Mouse (Mus musculus): ENCODE data around the gene Kcnk7. TPM values are rescaled to one million over a fixed set of nuclear protein-coding genes. Genes with fewer than 3 reads are reported as not detected.

The Kcnk7 gene
- polyA plus RNA-seq, 1 experiment: not detected

DNA sequence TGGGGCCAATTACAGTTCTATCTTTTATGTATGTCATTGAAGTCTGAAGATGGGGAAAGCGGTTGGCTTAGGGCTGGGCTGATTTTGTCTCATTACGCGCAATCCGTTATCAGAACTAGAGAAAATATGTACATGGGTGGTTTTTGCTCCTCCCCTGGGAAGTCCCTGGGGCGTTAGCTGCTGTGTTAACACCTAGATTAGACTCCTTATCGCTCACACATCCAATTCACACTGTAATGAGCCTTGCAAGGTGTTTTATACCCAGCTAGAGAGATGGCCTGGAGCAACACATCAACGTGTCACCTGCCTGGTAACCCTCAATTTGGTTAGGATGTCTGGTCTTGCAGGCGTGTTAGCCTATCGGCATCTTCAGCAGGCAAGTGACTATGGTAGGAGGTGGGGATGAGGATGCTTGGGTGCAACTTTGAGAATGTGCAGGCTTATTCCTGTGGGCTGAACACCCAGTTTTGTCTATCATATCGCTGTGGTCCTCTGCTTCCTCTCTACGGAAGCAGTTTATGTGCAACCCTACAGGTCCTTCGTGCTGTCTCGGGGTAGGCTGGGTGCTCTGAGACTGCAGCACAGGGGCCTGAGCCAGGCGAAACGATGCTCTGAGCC, 22.9 kb downstream of the Kcnk7 start:
- H3K27ac ChIP-seq (ENCODE audit: insufficient read depth, low read depth, low read length): no peak overlapping the region
- peaks cover 31% of the 10 kb centered on the region for H3K4me1 ChIP-seq (ENCODE audit: control insufficient read depth, insufficient read depth, low read length)
- peak overlapping the region; percentile 26 for H3K4me3 ChIP-seq (ENCODE audit: insufficient read depth, low read depth, low read length)
- TF ChIP-seq POLR2A (IDR thresholded peaks at IDR 0.05; ENCODE audit: insufficient read depth, low read depth, low read length) (no peak), CTCF (IDR thresholded peaks at IDR 0.05; ENCODE audit: insufficient read depth, low read depth, low read length) (no peak)
- 57% methylated on average over 15 of the region's 15 CpGs for WGBS

GRCm38 (mm10) chr19:5727701-5728100, 23.5 kb downstream of the Kcnk7 start:
- under 1% methylated on average over 14 of the region's 14 CpGs for WGBS
- TF ChIP-seq CTCF (IDR thresholded peaks at IDR 0.05; ENCODE audit: insufficient read depth, low read depth, low read length) (peak; percentile 97), POLR2A (IDR thresholded peaks at IDR 0.05; ENCODE audit: insufficient read depth, low read depth, low read length) (no peak)
- Histone ChIP-seq H3K27ac (ENCODE audit: insufficient read depth, low read depth, low read length) (no peak overlapping the region), H3K4me1 (ENCODE audit: control insufficient read depth, insufficient read depth, low read length) (peaks cover 31% of the 10 kb centered on the region), H3K4me3 (ENCODE audit: insufficient read depth, low read depth, low read length) (peak overlapping the region; percentile 70)

DNA sequence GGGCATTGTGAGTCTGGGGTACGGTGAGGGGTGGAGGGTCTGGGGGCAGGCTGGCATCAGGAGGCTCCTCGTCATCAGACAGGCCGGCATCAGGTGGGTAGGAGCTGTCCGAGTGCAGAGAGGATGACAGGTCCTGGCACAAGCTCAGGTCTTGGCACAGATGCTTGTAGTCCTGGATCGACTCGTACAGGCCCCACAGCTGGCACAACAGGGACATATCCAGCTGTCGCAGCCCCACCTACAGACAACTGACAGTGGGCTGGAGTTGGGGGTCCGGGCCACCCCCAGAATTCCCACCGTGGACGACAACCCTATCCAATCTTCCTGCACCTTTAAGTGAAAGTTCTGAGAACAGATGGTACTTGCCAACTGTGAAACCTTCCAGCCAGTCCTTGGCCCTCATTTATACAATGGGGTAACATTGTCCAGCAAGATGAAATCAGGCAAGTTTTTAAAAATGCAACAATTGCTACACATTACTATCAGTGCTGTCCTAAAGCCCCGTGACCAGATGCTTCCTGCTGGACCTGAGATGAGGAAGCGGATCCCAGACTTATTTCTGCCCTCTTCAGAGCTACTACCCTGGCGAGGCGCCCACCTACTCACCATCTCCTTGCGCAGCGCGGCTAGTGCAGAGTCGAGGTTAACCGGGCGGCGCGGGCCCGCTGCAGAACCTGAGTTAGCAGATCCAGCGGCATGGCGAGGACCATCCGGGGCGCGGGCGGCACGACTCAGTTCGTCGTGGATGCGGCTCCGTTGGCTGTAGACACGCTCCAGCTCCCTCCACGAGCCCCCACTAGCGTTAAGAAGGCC, 24.7 kb downstream of the Kcnk7 start:
- WGBS: 2% methylated on average over 37 of the region's 37 CpGs
- peaks cover 31% of the 10 kb centered on the region for H3K4me1 ChIP-seq (ENCODE audit: control insufficient read depth, insufficient read depth, low read length)

GRCm38 (mm10) chr19:5729444-5729815, 25.3 kb downstream of the Kcnk7 start, which contains the start of gene Fam89b:
TSS of gene Fam89b (minus strand) at chr19:5729653.
- TF ChIP-seq CTCF (IDR thresholded peaks at IDR 0.05; ENCODE audit: insufficient read depth, low read depth, low read length) (no peak), POLR2A (IDR thresholded peaks at IDR 0.05; ENCODE audit: insufficient read depth, low read depth, low read length) (peak; percentile 89)
- WGBS: under 1% methylated on average over 37 of the region's 37 CpGs
- peaks cover 31% of the 10 kb centered on the region for H3K4me1 ChIP-seq (ENCODE audit: control insufficient read depth, insufficient read depth, low read length)
- H3K4me3 ChIP-seq (ENCODE audit: insufficient read depth, low read depth, low read length): peak within 1 kb of the TSS; percentile 70
- H3K27ac ChIP-seq (ENCODE audit: insufficient read depth, low read depth, low read length): peak within 1 kb of the TSS; percentile 57

More for the DNA sequence above, 24.7 kb downstream of the Kcnk7 start:
- TF ChIP-seq POLR2A (IDR thresholded peaks at IDR 0.05; ENCODE audit: insufficient read depth, low read depth, low read length): no peak
- no peak for TF ChIP-seq CTCF (IDR thresholded peaks at IDR 0.05; ENCODE audit: insufficient read depth, low read depth, low read length)
- Histone ChIP-seq H3K4me3 (ENCODE audit: insufficient read depth, low read depth, low read length) (peak overlapping the region; percentile 70), H3K27ac (ENCODE audit: insufficient read depth, low read depth, low read length) (peak overlapping the region; percentile 57)

DNA sequence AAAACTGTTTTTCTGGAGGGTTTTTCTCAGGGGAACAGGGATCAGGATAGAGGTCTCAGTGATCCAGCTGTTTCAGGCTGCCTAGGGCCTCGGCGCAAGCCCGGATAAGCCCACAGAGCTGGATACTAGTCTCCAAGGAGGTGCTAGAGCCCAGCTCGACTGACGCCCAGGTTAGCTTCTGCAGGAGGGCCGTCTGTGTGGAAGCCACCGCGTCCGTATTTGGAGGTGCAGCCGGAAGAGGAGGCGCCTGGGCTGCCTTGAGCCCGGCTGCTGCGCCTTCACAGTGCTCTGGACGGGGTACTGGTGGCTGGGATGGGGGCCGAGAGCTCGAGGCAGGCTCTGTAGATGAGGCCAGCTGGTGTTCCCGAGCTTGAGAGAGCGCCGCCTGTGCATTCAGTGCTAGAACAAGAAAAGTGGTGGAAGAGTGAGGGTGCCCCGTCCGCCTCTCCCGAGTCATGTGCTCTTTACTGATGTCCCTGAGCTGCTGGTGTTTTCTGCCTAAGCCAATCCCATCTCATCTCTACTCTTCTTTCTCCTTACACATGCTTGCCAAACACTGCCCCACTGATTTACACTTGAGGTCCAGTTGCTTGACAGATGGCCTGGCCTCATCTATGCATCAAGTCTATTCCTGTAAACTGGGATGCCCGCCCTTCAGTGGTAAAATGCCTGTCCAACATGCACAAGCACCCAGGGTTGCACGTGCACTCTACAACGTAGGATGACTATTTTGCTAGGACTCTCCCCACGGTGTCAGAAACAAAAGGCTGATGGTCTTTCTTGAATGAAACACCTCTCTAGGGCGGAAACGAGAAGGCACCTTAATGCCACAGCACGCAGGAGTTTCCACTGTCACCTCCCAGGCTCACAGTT, 26.4 kb downstream of the Kcnk7 start:
- Histone ChIP-seq H3K4me1 (ENCODE audit: control insufficient read depth, insufficient read depth, low read length) (peaks cover 31% of the 10 kb centered on the region), H3K4me3 (ENCODE audit: insufficient read depth, low read depth, low read length) (peak overlapping the region; percentile 56), H3K27ac (ENCODE audit: insufficient read depth, low read depth, low read length) (no peak overlapping the region)
- 71% methylated on average over 29 of the region's 29 CpGs for WGBS
- no peak for TF ChIP-seq CTCF (IDR thresholded peaks at IDR 0.05; ENCODE audit: insufficient read depth, low read depth, low read length)
- no peak for TF ChIP-seq POLR2A (IDR thresholded peaks at IDR 0.05; ENCODE audit: insufficient read depth, low read depth, low read length)

GRCm38 (mm10) chr19:5731264-5731978, 27.3 kb downstream of the Kcnk7 start:
- Histone ChIP-seq H3K4me1 (ENCODE audit: control insufficient read depth, insufficient read depth, low read length) (peaks cover 24% of the 10 kb centered on the region), H3K4me3 (ENCODE audit: insufficient read depth, low read depth, low read length) (peak overlapping the region; percentile 56), H3K27ac (ENCODE audit: insufficient read depth, low read depth, low read length) (0 out of 2 replicates have a peak overlapping the region, but pooled peaks have one; percentile 0)
- WGBS: under 1% methylated on average over 47 of the region's 47 CpGs
- TF ChIP-seq CTCF (IDR thresholded peaks at IDR 0.05; ENCODE audit: insufficient read depth, low read depth, low read length): no peak
- TF ChIP-seq POLR2A (IDR thresholded peaks at IDR 0.05; ENCODE audit: insufficient read depth, low read depth, low read length): peak; percentile 71

GRCm38 (mm10) chr19:5734325-5734724, 30.2 kb downstream of the Kcnk7 start:
- WGBS: 77% methylated on average over 9 of the region's 9 CpGs
- TF ChIP-seq CTCF (IDR thresholded peaks at IDR 0.05; ENCODE audit: insufficient read depth, low read depth, low read length) (no peak), POLR2A (IDR thresholded peaks at IDR 0.05; ENCODE audit: insufficient read depth, low read depth, low read length) (no peak)
- no peak overlapping the region for H3K4me3 ChIP-seq (ENCODE audit: insufficient read depth, low read depth, low read length)
- H3K4me1 ChIP-seq (ENCODE audit: control insufficient read depth, insufficient read depth, low read length): peaks cover 10% of the 10 kb centered on the region
- H3K27ac ChIP-seq (ENCODE audit: insufficient read depth, low read depth, low read length): no peak overlapping the region

DNA sequence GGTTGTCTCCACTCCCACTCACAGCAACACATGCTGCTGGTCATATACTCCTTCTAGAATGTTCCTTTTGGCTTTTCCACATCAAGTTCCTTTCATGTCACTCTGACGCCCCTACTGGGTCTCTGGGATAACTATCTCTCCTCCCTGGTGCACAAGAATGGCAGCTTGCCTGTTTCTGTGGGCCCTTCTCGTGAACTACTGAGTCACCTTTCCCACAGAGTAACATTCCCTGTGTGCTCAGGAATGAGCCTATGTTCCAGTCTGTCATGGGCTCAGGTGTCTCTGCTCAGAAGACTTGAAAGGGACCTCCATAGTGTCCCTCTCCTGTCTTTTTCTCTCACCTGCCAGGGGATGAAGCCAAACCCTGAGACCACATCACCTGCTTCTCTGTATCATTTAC, 35.3 kb downstream of the Kcnk7 start:
- peaks cover 24% of the 10 kb centered on the region for H3K4me1 ChIP-seq (ENCODE audit: control insufficient read depth, insufficient read depth, low read length)
- TF ChIP-seq CTCF (IDR thresholded peaks at IDR 0.05; ENCODE audit: insufficient read depth, low read depth, low read length) (no peak), POLR2A (IDR thresholded peaks at IDR 0.05; ENCODE audit: insufficient read depth, low read depth, low read length) (no peak)
- H3K27ac ChIP-seq (ENCODE audit: insufficient read depth, low read depth, low read length): no peak overlapping the region
- no peak overlapping the region for H3K4me3 ChIP-seq (ENCODE audit: insufficient read depth, low read depth, low read length)
- 72% methylated on average over 2 of the region's 2 CpGs for WGBS

All from olfactory bulb, adult 2 months (tissue).